Mouse (Mus musculus) midbrain, embryonic 16.5 days (tissue): Measurements from ENCODE around the gene Hhipl1. TPM values are rescaled to one million over a fixed set of nuclear protein-coding genes. Genes with fewer than 3 reads are reported as not detected.

Source experiments
- ATAC-seq: fragments of 200-750 bp; cut with Nextera tagmentation; 2 replicates; pipeline ENCODE4 v1.8.0; 2017; ENCODE audit warnings: moderate TSS enrichment
- H3K27ac ChIP-seq: fragments of 300-500 bp; sonication (generic); 2 replicates; pipeline ENCODE4 v1.5.1; 2014; ENCODE audit warnings: mild to moderate bottlenecking, low read length, mixed read lengths
- H3K27me3 ChIP-seq: fragments of 300-500 bp; sonication (generic); 2 replicates; pipeline ENCODE4 v1.6.1; 2014; ENCODE audit warnings: low read depth, low read length, mixed read lengths; ENCODE audit not compliant: control insufficient read depth, insufficient read depth
- H3K36me3 ChIP-seq: fragments of 300-500 bp; sonication (generic); 2 replicates; pipeline ENCODE4 v1.6.1; 2014; ENCODE audit warnings: mild to moderate bottlenecking, low read length, moderate library complexity, mixed read lengths; ENCODE audit not compliant: control insufficient read depth, insufficient read depth
- H3K4me1 ChIP-seq: fragments of 300-500 bp; sonication (generic); 2 replicates; pipeline ENCODE4 v1.6.1; 2014; ENCODE audit warnings: mild to moderate bottlenecking, low read length, mixed read lengths; ENCODE audit not compliant: control insufficient read depth, insufficient read depth
- H3K4me2 ChIP-seq: fragments of 300-500 bp; sonication (generic); 2 replicates; pipeline ENCODE4 v1.6.1; 2014; ENCODE audit warnings: mild to moderate bottlenecking, low read length, mixed read lengths
- H3K4me3 ChIP-seq: fragments of 300-500 bp; sonication (generic); 2 replicates; pipeline ENCODE4 v1.5.1; 2014; ENCODE audit warnings: low read depth, mild to moderate bottlenecking, low read length, moderate library complexity, mixed read lengths
- H3K9ac ChIP-seq: fragments of 300-500 bp; sonication (generic); 2 replicates; pipeline ENCODE4 v1.6.1; 2014; ENCODE audit warnings: low read depth, low read length, mixed read lengths
- H3K9me3 ChIP-seq: fragments of 300-500 bp; sonication (generic); replicated peaks from 2 replicates; pipeline ENCODE4 v1.6.1; 2014; ENCODE audit warnings: mild to moderate bottlenecking, low read length, mixed read lengths; ENCODE audit not compliant: control insufficient read depth, poor library complexity, severe bottlenecking
- WGBS: fragments of 180-500 bp; shearing (Covaris S2); extraction: QIAGEN DNeasy Blood & Tissue Kit; methylation state at CpG from one replicate; pipeline ENCODE4 v1.1.7; 2014; 5-methylcytosine and 5-hydroxymethylcytosine counted together
- polyA plus RNA-seq: library from polyadenylated mRNA; unstranded; fragments of >200 nt; fragmentation: Nextera tagmentation; extraction: Ambion mirVana; gene quantifications from 2 replicates; pipeline ENCODE4 v1.2.1, GENCODE M21; 2015

Gene Hhipl1
- polyA plus RNA-seq, 1 experiment from 2014 or later = 2.7 TPM

GRCm38 (mm10) chr12:108317201-108317738, 11.2 kb downstream of the Hhipl1 start:
- Histone ChIP-seq H3K4me2 (no peak overlapping the region), H3K9me3 (no peaks in the 10 kb centered on the region), H3K27me3 (peaks cover 11% of the 10 kb centered on the region), H3K4me3 (no peak overlapping the region), H3K9ac (peak overlapping the region; percentile 16; the same call in 1 of the 2 replicates), H3K4me1 (peaks cover 12% of the 10 kb centered on the region; the same call in 1 of the 2 replicates), H3K27ac (no peak overlapping the region), H3K36me3 (no peaks in the 10 kb centered on the region)
- no peak for ATAC-seq
- 8% methylated on average over 9 of the region's 9 CpGs for WGBS

- no peak overlapping the region for H3K9ac ChIP-seq
- peak overlapping the region; percentile 29; the same call in 1 of the 2 replicates for H3K4me2 ChIP-seq
- ATAC-seq = no peak
- no peak overlapping the region for H3K4me3 ChIP-seq
- H3K27me3 ChIP-seq = peaks cover 11% of the 10 kb centered on the region
- no peak overlapping the region for H3K27ac ChIP-seq
- H3K4me1 ChIP-seq = peaks cover 12% of the 10 kb centered on the region; the same call in 1 of the 2 replicates
- WGBS = 24% methylated on average over 18 of the region's 18 CpGs
- H3K9me3 ChIP-seq = no peaks in the 10 kb centered on the region
- no peaks in the 10 kb centered on the region for H3K36me3 ChIP-seq
Observed at GRCm38 (mm10) chr12:108317826-108318430, 11.9 kb downstream of the Hhipl1 start.

- Histone ChIP-seq H3K4me1 (peaks cover 12% of the 10 kb centered on the region; the same call in 1 of the 2 replicates), H3K36me3 (no peaks in the 10 kb centered on the region), H3K4me3 (no peak overlapping the region), H3K27me3 (peaks cover 11% of the 10 kb centered on the region), H3K27ac (no peak overlapping the region), H3K9ac (no peak overlapping the region), H3K9me3 (no peaks in the 10 kb centered on the region), H3K4me2 (peak overlapping the region; percentile 29; the same call in 1 of the 2 replicates)
- ATAC-seq = 0 out of 2 replicates have a peak, but pooled peaks have one; percentile 11
- 24% methylated on average over 35 of the region's 37 CpGs for WGBS
Observed at GRCm38 (mm10) chr12:108318499-108318898, 12.4 kb downstream of the Hhipl1 start.

- H3K9ac ChIP-seq = no peak overlapping the region
- H3K9me3 ChIP-seq = no peaks in the 10 kb centered on the region
- H3K36me3 ChIP-seq = no peaks in the 10 kb centered on the region
- H3K4me2 ChIP-seq = no peak overlapping the region
- WGBS = 11% methylated on average over 8 of the region's 8 CpGs
- peak overlapping the region; percentile 5 for H3K27ac ChIP-seq
- H3K4me3 ChIP-seq = no peak overlapping the region
- no peak for ATAC-seq
- H3K27me3 ChIP-seq = peaks cover 11% of the 10 kb centered on the region
- peaks cover 12% of the 10 kb centered on the region; the same call in 1 of the 2 replicates for H3K4me1 ChIP-seq
Observed at GRCm38 (mm10) chr12:108320096-108320495, 14.0 kb downstream of the Hhipl1 start.

GRCm38 (mm10) chr12:108326401-108326800, 20.3 kb downstream of the Hhipl1 start:
- H3K36me3 ChIP-seq = no peaks in the 10 kb centered on the region
- ATAC-seq = no peak
- no peak overlapping the region for H3K27ac ChIP-seq
- H3K4me2 ChIP-seq = no peak overlapping the region
- no peak overlapping the region for H3K4me3 ChIP-seq
- H3K9ac ChIP-seq = no peak overlapping the region
- H3K4me1 ChIP-seq = peaks cover 16% of the 10 kb centered on the region
- H3K9me3 ChIP-seq = no peaks in the 10 kb centered on the region
- 40% methylated on average over 5 of the region's 5 CpGs for WGBS
- H3K27me3 ChIP-seq = peaks cover 14% of the 10 kb centered on the region

GRCm38 (mm10) chr12:108327889-108328491, 21.9 kb downstream of the Hhipl1 start:
- Histone ChIP-seq H3K4me1 (peaks cover 18% of the 10 kb centered on the region), H3K4me2 (peak overlapping the region; percentile 90), H3K36me3 (no peaks in the 10 kb centered on the region), H3K27me3 (peaks cover 14% of the 10 kb centered on the region), H3K27ac (peak overlapping the region; percentile 36), H3K9ac (peak overlapping the region; percentile 78), H3K4me3 (peak overlapping the region; percentile 51), H3K9me3 (no peaks in the 10 kb centered on the region)
- ATAC-seq = peak; percentile 75
- 2% methylated on average over 62 of the region's 66 CpGs for WGBS

- no peaks in the 10 kb centered on the region for H3K9me3 ChIP-seq
- H3K9ac ChIP-seq = no peak overlapping the region
- no peak overlapping the region for H3K27ac ChIP-seq
- peak overlapping the region; percentile 70 for H3K4me3 ChIP-seq
- H3K4me1 ChIP-seq = peaks cover 18% of the 10 kb centered on the region
- WGBS = 2% methylated on average over 16 of the region's 16 CpGs
- peak overlapping the region; percentile 93 for H3K4me2 ChIP-seq
- no peaks in the 10 kb centered on the region for H3K36me3 ChIP-seq
- H3K27me3 ChIP-seq = peaks cover 7% of the 10 kb centered on the region
- ATAC-seq = peak; percentile 9; the same call in 1 of the 2 replicates
Observed at GRCm38 (mm10) chr12:108333056-108333455, 27.0 kb downstream of the Hhipl1 start.

- Histone ChIP-seq H3K4me1 (peaks cover 14% of the 10 kb centered on the region), H3K9ac (peak overlapping the region; percentile 39), H3K27me3 (peaks cover 7% of the 10 kb centered on the region), H3K36me3 (no peaks in the 10 kb centered on the region), H3K4me2 (peak overlapping the region; percentile 93), H3K27ac (peak overlapping the region; percentile 70), H3K9me3 (no peaks in the 10 kb centered on the region), H3K4me3 (peak overlapping the region; percentile 70)
- peak; percentile 43 for ATAC-seq
- 3% methylated on average over 22 of the region's 22 CpGs for WGBS
Observed at GRCm38 (mm10) chr12:108333481-108333882, 27.4 kb downstream of the Hhipl1 start.
